Mouse (Mus musculus): ENCODE measurements around the gene Hapln1.

Gene Hapln1

DNA sequence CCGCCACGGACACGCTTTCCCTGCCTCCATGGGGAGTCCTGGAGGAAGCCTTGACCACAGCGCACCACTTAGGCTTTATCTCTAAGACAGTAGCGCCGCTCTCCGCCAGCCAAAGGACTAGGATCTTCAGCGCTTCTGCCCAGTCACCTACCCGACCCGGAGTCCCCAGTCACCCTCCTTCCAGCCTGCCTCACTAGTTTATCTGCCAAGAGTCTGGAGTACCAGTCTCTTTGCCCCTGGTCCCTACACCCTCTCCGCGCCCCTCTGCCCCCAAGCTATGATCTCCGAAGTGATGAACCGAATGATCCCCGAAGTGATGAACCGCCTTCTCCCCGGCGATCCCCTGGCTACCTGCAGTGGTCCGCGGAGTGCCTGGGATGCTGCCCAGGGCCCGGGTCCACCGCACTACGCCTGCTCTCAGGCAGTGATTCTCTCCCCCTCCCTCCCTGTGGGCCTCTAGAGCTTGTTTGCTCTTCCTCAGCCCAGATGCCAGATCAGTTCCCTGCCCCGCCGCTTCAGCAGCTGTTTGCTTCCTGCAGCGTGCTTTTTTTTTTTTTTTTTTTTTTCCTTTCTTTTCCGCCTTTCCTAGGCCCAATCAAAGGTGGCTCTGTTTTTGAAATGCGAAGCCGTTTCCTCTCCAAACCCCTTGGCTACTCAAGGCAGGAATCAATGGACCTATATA is at the start of gene Hapln1:
Hapln1 (plus strand) TSS at position 592 of the 682 bp plus-strand sequence.
- DNase-seq: no peak

DNA sequence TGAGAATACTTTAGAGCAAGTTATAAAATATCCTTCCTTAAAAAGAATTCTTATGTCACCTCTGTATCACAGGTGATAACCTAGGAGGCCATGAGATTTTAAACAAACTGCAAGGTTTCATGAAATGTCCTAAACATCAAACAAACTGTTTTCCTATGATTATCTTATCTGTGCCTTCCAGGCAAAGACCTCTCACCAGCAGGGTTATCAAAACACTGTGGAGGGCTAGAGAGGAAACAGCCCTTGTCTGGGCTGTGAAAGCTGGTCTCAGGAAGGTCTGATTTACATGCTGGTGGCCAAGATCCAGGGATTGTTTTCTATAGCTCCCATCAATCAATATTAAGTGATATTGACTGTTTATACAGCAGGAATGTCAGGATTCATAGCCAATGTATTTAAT is 46.4 kb upstream of the Hapln1 start:
- DNase-seq: no peak

DNA sequence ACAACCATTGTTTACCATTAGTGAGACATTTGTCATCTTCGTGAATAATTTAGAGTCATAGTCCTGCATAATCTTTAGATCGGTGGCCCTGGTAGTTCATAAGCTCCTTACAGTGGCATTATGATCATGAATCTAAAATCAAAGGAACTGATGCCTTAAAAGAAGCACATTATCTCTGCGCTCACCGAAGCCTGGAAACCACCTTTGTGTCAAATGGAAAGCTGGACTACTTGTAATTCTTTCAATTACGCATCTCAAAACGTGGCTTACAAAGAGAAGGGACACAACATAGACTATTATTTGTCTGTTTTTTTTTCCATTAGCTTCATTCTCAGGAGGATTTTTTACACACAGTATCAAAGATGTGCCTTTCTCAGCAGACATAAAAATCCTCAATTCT is 45.9 kb upstream of the Hapln1 start:
- no peak for DNase-seq

DNA sequence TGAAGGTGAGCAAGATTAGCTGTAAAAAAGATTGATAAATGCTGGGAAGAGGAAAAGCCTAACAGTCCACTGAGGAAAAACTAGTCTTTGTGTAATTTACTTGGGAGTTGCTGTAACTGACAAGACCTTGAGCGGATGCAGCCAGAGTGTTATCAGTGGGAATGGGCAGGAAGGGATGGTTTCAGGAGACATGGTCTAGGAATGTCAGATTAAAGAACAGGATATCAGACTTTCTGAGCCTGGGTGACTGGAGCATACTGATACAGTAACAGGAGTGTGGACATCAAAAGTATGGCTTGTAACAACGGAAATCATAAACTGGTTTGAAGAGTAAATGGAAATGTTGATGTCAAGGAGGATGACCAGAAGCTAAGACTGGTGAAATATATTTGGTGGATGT is 43.0 kb upstream of the Hapln1 start:
- DNase-seq: no peak

DNA sequence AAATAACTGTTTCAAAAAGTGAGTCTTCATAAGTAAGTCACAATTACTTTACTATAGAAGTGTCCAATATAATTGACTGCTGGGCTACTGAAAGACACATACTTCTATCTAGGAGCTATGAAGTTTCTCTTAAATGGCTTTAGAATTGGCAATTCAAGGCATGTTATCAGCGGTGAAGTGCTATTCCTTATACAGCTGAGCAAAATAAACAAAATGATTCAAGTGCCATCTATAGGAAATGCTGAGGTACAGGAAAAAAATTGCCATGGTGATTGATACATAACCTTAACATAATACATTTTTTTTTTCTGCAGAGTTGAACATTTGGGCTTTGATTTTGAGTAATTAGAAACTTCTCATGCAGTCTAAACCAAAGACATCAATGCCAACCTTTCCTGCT is 40.2 kb upstream of the Hapln1 start:
- no peak for DNase-seq

DNA sequence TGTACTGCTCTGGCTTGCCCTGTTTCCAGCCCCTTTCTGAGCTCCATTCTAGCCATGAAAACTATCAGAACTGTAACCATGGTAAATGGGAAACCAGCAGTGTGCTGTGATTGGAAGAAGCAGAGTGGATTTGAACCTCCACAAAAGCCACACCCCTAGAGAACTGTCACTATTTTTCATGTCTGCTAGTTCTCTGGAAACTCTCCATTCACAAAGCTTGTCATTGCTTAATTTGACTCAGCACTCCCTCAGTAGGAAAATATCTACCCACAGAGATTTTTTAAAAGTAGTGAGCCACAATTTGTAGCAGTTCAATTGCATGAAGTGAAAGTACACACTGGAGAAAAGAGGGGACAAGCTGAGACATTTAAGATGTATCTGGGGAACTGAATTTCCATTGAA is 18.1 kb upstream of the Hapln1 start:
- DNase-seq: no peak

DNA sequence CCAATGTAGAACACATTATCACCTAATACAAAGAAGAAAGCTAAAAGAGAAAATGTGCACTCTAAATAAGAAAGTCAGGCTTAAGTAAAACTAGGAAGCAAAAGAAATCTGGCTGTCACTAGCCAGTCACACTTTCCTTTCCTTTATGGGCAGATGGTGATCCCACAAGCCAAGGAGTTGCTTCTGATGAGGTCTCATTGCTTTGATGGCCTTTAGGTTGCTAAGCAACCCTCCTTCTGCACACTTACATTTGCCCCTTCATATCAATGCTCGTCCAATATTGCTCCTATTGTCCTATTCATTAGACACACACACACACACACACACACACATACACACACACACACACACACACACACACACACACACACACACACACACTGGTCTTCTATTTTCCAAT is 10.9 kb upstream of the Hapln1 start:
- DNase-seq: no peak

DNA sequence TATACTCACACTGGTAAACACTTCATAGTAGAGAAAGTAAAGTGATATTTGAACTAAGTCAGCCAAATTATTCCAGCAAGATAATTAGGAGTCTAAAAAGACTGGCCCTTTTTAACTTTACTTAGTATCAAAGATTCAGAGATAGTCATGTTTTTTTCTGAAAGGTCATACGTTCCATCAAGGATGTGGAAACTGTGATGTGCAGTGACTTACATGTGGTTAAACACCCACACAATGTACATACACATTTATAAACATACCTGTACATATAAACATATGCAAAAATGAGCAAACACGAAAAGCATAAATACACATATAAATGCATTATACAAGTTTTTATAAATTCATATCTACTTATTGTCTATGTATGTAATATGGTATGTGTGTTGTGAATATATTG is 9.2 kb upstream of the Hapln1 start:
- DNase-seq: no peak

DNA sequence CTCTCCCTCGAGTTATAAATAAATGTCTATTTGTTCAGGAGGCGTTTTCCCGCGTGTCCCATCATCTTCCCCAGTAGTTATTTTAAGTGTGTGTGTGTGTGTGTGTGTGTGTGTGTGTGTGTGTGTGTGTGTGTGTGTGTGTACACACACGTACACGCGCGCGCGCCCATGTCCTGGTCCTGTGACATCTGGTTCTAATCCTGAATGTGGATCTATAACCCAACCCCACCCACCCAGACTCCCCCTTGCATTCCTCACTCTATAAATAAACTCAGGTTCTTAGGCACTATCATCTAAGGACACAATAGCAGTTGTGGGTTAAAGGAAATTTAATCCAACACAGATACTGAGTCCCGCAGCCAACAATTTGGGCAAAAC is 280 bp downstream of the Hapln1 start:
- no peak for DNase-seq

DNA sequence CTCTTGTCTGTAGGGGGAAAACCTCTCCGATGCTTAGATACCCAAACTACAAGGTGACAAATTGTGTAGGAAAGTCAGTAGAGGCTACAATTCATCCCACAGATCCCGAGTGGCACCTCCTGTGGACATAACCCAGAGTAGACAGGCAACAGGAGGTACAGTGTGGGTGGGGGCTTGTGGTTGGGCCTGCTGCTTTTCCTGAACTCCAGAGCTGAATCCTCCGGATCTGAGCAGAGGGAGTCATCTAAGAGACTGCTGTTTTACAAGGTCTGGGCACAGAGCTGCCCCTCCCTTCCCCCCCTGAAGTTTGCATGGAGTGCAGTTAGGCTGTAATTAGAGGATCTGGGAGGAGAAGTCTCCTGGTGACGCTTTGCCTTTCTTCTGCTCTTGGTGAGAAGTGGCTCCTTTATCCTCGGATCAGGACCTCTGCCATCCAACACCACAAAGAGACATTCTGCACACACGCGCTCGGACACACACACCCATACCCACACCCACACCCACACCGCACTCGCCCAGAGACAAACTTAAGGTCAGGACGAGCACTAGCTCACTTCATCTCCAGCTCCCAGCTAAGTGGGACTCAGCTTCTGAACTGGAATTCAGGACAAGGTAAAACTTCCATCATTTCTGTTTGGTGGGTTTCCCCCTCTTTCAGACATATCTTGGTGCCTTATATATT is 846 bp downstream of the Hapln1 start:
- no peak for DNase-seq

DNA sequence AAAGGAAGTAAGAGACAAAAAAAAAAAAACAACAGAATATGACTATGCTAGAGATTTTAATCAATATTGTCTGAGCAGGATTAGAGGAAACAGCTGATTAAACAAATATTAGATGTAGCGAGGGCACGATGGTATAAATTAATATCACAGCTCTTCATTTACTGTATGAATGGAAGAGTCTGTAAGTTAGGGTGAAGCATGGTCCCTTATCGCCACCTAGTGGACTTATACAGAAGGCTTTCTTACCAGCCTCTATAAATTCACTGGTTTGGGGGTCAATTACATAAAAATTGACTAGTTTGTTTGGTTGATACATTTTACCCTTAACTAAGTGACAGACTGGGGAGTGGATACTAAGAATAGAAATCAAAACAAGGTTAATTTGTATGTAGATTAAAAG is 3.4 kb downstream of the Hapln1 start:
- DNase-seq: peak; percentile 29 to 31

DNA sequence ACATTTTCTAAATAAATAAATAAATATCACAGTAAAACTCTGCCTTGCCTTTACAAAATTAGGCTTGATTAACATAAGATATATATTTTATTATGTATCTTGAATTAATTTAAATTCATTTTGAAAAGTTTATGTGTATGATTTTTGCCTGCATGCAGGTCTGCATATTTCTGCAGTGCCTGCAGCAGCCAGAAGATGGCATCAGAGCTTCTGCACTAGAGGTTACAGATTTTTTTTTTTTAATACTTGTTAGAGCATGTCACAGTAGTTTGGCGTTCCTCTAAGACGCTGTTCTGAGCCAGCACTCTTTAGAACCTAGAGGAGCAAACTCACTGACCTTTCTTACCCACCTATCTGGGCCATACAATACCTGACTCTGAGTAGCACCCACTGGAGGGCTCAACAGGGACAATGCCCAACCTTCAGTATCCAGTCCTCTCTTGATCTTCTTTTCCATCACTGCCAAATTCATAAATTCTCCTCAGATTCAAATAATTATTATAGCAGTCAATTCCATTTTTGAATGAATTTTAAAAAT is 8.7 kb downstream of the Hapln1 start:
- DNase-seq: peak; percentile 27 to 37

DNA sequence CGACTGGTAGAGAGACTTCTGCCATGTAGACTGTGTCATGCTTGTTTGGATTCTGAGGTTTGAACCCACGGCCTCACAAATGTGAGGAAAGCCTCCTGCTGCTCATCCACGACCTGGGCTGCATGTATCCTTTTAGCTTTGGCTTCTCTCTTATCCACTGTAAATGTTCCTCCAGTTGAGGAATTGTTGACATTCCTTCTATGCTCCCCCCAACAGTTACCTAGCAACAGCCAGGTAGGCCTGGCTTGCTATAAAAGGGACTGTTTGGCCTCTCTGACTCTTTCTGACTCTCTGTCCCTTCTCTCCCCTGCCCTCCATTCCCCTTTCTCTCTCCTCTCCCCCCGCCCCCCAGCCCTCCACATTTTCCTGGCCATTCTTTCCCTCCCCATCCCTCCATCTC is 9.9 kb downstream of the Hapln1 start:
- no peak for DNase-seq

DNA sequence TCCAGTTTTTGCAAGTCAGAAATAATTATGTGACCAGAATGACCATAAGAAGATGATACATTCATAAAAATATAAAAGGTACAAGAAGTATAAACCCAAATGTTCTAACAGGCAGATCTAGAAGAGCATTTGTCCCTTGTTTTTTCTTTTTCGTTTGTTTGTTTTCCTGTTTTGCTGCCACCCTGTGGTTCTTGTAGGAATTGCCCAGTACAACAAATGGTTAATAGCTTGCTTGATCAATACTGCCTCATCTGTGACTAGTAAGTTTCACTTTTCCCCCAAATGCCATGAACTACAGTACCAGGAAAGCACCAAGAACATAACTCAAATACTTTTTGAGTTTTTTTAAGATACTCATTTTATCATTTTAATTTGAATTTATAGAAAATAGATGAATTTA is 11.9 kb downstream of the Hapln1 start:
- peak in 1 of 2 experiments; percentile 5 for DNase-seq

DNA sequence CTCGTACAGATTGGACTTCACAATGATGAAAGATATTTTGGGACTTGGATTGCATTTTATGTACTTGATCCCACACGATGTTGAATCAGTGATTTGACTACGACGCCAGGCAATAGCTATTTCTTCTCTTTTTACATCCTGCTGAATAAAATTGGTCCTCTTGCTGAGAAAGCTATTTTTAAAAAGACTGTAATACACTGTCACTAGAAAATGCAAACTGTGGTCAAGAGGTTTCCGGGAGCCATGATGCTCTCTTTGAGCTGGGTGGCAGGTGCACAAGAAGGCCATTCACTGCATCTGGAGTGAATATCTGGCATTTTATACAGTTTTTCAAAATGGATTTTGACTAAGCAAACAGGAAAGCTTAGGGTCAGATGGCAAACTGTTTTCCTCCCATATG is 24.9 kb downstream of the Hapln1 start:
- no peak for DNase-seq

DNA sequence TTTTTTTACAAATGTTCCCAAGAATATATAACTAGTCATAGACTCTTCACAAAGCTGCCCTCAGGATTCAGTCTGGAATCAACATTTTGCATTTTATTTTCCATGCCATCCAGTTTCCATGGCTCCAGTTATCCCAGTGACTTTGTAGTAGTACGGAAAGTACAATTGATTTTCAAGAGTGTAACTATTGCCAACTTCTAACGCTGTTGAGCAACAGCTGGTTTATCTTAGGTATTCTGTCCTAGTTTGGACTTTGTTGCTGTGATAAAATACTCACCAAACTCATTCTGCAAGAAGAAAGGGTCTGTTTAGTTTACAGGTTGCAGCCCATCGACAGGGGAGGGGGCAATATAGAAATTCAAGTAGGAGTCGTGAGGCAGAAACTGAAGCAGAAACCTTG is 26.7 kb downstream of the Hapln1 start:
- DNase-seq: no peak

DNA sequence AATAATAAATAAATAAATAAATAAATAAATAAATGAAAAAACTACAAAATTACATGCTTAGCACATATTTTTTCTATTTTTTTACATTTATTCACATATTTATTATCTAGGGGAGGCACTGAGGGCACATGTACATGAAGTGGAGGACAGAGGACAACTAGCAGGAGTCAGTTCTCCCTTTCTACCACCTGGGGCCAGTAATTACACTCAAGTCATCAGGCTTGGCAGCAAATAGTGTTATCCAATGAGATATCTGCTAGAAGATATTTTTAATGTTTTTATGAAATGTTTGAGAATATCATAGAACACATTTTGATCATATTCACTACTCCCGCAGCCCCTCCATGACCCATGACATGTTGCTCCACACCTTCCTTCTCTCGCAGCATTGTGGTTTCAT is 39.5 kb downstream of the Hapln1 start:
- DNase-seq: no peak

DNA sequence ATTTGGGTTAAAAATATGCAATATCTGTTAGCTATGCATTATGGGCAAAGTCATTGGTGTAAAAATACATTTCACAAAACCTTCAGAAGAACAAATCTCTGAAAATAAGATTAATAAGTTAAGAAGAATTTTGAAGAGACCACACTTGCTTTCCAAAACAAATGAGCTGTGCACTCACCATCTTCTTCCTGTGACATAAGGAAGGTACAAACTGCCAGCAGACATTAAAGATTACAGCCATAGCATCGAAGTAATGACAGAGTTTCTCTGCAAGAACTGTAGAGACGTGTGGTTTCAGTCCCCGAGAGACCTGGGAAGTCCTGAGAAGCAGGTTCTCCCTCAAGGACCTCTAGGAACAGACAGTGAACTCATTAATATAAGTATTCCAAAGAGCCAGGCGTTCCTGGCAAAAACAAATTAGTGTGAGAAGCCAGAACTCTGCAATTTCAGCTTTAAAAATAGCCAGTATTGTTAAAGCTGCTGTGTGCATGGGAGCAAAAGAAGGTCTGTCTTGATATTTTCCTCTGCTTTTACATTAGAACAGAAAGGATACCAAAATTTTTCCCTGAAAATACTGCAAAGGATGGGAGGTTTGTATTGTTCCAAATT is 43.6 kb downstream of the Hapln1 start:
- DNase-seq: no peak

DNA sequence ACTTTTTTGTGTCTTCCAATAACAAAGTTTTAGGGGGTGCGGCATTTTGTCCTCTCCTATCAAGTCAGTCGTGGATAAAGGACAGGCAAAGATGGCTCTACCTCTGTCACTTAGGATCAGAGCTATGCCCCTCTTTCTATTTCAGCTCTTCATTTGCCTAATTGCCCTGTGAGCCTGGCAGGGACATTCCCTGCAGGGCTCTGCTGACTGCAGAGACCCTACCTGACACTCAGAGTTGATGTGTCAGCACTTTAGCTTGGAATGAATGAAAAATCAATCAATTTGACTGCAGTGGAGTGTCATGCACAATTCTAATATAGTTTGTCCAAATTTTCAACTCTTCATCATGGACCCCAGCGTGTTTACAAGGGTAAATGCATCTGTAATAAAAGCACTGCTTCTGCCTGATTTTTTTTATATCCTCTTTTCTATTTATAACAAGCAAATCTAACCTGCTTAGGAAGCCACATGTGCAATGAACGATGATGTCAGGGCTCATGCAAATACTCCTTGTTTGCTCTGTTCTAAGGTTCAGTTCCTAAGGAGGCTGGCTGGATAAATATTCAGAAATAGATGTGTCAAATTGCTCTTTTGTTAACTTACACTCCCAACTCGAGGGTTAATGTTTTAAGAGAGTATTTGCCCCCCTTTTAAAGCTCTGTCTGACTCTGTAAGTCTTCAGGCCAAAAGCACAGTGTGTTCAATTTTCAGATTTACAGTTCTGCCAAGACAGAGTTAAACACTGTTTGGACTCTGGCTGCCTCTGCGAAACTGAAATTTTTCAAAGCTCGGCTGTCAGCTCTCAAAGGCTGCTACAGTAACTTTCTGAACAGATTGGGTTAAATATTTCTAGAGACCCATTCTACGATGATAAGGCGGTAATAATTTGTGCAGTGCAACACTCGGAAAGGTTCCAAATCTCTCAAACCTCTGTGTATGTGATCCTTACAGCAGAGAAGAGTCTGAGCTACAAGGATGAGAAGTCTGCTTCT is 44.4 kb downstream of the Hapln1 start:
- DNase-seq: no peak

DNA sequence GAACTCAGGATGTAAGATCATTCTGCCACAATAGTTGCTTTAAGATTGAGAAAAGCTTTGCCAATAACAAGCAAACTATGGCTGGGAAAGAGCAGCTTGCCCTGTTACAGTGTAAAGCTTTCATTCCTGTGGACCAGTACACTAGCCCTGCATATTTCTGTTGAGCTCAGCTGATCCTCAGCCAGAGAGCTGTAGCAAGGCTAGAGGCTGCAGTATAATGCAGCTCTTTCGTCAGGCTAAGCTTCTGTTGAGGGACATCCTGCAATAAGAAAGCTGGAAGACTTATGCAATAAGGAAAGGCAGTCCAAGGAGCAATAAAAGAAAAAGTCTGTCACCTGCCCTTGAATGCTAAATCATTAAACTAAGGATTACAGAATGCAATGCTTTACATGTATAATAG is 45.5 kb downstream of the Hapln1 start:
- DNase-seq: no peak

DNA sequence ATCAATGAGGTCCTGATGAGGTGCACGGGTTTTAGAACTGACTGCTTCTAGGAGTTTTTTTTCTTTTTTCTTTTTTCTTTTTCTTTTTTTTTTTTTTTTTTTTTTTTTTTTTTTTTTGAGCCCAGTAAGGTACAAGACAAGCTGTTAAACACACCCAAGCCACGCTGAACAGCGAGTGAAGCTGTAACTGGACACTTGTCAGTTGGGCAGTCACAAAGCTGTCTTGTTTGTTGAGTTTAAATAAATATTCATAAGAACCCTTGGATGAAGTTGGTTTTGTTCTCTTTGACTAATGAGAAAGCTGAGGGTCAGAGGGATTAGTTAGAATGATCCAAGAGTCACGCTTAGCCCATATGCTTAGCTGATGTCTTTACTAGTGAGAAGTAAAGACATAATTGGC is 55.5 kb downstream of the Hapln1 start:
- DNase-seq: no peak

DNA sequence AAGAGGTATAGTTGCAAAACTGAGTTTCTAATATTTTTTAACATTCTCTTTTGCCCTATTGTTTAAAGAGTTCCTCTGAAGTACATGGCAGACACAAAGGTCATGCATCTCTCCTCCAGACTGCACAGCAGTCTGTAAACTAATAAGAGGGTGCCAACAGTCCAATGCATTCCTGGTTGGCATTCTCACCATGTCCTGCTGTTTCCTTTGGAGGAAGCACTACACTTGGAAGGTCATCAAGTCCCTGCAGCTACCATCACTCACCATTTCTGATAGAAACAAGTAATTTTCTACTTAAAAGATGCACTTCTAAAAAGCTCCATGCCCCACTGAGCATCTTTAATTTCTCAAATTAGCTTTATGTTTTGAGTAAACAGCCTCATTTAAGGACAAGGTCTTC is 57.8 kb downstream of the Hapln1 start:
- no peak for DNase-seq

DNA sequence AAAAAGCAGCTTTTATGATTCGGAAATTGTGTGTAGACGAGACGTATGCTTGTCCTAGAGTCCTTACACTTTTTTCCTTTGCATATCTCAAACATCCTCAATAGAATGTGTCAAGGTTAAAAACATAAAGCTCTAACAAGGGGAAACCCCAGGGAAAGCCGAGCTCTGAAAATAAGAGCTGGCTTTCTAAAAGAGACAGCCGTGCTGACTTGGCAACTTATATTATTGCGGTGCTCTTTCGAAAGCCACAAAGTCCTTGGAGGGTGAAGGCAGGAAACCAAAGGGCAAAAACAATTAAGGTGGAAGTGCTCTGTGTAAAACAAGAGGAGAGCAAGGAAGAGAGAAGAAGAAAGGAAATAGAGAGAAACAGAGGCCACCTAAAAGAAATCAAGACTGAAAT is 60.9 kb downstream of the Hapln1 start:
- DNase-seq: no peak

All from B cell, adult 2 months (primary cell).